Mouse (Mus musculus): ENCODE measurements at regions not wholly inside any gene's neighbourhood (a gene's known extent, or its start where the extent isn't known, plus 50 kb on each side); places are given as distances from the start of the nearest gene placed in this dataset.

DNA sequence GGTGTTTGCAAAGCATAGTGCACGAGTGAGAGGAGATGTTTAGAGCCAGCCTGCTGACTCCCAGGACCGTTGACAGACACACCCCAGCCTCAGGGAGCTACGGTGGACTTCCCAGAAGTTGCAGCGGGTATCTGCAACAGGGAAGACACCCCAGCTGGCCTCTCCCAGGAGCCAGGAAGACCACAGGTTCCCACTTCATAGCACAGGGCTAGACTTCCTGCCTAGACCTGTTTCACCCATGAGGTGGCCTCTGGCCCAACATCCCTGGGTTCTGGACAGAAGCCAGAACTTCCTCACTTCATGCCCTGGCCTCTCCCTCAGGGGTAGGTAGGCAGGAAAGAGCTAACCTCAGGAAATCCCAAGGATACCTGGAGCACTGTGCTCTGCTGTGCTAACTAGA, 66.7 kb upstream of the Hand1 start:
- DNase-seq: no peak

DNA sequence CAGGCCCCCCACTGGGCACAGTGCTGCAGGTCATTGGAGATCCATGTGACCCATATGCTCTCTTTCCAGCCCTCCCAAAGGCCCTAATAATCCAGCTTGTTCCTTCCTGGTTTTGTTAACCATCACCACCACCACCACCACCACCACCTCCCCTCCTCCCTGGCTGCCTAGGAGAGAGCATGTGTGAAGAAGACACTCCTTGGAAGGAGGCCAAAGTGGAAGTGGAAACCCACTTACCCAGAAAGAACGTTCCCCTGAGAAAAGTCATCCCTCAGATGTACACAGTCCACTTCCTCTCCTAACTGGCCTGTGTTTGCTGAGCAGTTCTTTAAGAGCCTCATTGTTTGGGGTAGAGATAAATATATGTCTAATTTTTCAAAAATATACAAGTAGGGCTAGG, 62.9 kb upstream of the Hand1 start:
- no peak for DNase-seq

DNA sequence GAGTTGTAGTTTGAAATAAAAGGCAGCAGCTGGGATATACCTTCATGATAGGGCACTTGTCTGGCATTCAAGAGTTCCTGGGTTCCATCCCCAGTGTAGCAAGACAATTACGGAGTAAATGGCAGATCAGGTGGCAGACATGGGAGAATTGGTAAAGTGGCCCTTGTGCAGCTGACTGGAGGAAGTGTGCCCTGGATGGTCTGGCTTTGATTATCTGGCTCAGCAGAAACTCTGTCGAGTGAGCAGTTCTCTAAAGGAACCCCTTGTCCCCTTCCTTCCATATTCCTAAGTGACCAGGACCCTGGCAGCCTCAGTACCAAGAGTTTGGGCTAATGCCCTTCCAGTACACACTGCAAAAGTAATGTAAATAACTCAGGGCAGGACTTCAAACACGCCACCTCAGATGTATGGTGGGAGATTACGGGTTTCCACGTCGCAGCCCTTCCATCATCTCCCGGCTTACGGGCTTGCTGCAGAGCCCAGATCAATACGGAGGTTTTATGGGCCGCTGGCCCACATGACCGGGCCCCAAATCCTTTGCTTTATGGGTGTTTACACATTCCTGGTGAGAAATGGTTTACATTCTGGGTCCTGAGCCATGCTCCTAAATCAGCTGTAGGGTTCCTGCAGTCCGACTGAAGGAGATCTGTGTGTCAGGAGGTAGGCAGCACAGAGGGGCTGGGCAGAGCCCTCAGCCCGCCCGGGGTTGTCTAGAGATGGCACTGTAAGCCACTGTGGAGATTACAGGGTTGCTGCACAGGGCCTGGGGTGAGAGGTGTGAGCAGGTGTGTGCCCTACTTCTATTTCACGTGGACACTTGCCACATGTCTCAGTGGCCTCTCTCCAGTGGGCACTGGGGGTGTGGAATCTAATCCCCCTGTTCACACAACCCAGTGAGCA, 50.4 kb upstream of the Hand1 start:
- DNase-seq: no peak

Data from heart, postnatal 4 days (tissue).